Mouse (Mus musculus): ENCODE measurements at regions not wholly inside any gene's neighbourhood (a gene's known extent, or its start where the extent isn't known, plus 50 kb on each side); places are given as distances from the start of the nearest gene placed in this dataset.

DNA sequence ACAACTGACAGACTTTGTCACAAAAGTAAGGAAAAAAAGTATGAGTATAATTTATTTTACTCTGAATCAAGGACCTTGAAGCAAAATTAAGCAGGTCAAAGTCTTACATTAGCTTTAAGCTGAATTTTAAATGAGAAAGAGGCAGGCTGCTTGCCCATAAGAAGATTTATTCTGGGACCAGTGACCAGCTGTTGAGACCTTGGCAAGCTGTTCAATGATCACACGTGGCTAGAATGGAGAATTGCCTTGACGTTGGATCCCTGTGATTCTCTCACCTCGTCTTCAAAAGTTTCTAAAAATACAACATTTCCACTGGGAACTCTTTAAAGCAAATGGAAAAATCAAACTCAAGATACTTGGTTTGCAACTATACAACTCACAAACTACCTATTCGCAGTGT, 177.3 kb downstream of the Usp46 start:
- TF ChIP-seq CTCF (IDR thresholded peaks at IDR 0.05; ENCODE audit: low read depth), result no peak
- TF ChIP-seq EP300 (IDR thresholded peaks at IDR 0.05; ENCODE audit: low read depth), result no peak
